Comparison of ENCODE assay signal across 8 mouse cellular contexts in genomic region chr15:98633822-98634470, GRCm38 (mm10). TPM values are rescaled to one million over a fixed set of nuclear protein-coding genes. Genes with fewer than 3 reads are reported as not detected.
DNase-seq lines count a peak whose midpoint lies in the region; ATAC-seq lines count a peak whose summit lies in the region.

No protein-coding gene starts in this region.

- peak overlapping the region; percentile 74 for H3K9ac ChIP-seq in lung, embryonic 15.5 days
- H3K9ac ChIP-seq in hindbrain, embryonic 15.5 days, result peak overlapping the region; percentile 88
- H3K9ac ChIP-seq in midbrain, embryonic 15.5 days, result peak overlapping the region; percentile 95

- peak overlapping the region; percentile 95 for H3K4me2 ChIP-seq in lung, embryonic 15.5 days
- H3K4me2 ChIP-seq in hindbrain, embryonic 15.5 days, result peak overlapping the region; percentile 87
- peak overlapping the region; percentile 80 for H3K4me2 ChIP-seq in midbrain, embryonic 15.5 days

- H3K27me3 ChIP-seq in lung, embryonic 15.5 days, result peaks cover 56% of the 10 kb centered on the region
- peaks cover 5% of the 10 kb centered on the region; the same call in 1 of the 2 replicates for H3K27me3 ChIP-seq in hindbrain, embryonic 15.5 days
- H3K27me3 ChIP-seq in midbrain, embryonic 15.5 days (replicated peaks), result 0 out of 2 replicates have a peak, but pooled peaks cover 3% of the 10 kb centered on the region

- peak overlapping the region; percentile 77; the same call in 1 of the 2 replicates for H3K27ac ChIP-seq in lung, embryonic 15.5 days
- peak overlapping the region; percentile 96 for H3K27ac ChIP-seq in hindbrain, embryonic 15.5 days (replicated peaks)
- peak overlapping the region; percentile 99 for H3K27ac ChIP-seq in midbrain, embryonic 15.5 days

- 2% methylated on average over 25 of the region's 25 CpGs for WGBS in lung, embryonic 15.5 days
- under 1% methylated on average over 25 of the region's 25 CpGs for WGBS in hindbrain, embryonic 15.5 days
- WGBS in midbrain, embryonic 15.5 days, result under 1% methylated on average over 25 of the region's 25 CpGs

- H3K4me3 ChIP-seq in lung, embryonic 15.5 days, result peak overlapping the region; percentile 88
- peak overlapping the region; percentile 81 for H3K4me3 ChIP-seq in hindbrain, embryonic 15.5 days
- peak overlapping the region; percentile 95 for H3K4me3 ChIP-seq in midbrain, embryonic 15.5 days

- H3K36me3 ChIP-seq in lung, embryonic 15.5 days, result no peaks in the 10 kb centered on the region
- 0 out of 2 replicates have a peak, but pooled peaks cover 2% of the 10 kb centered on the region for H3K36me3 ChIP-seq in hindbrain, embryonic 15.5 days
- H3K36me3 ChIP-seq in midbrain, embryonic 15.5 days (replicated peaks), result 0 out of 2 replicates have a peak, but pooled peaks cover 2% of the 10 kb centered on the region

- no peaks in the 10 kb centered on the region for H3K9me3 ChIP-seq in lung, embryonic 15.5 days
- no peaks in the 10 kb centered on the region for H3K9me3 ChIP-seq in hindbrain, embryonic 15.5 days
- H3K9me3 ChIP-seq in midbrain, embryonic 15.5 days, result no peaks in the 10 kb centered on the region

- peaks cover 67% of the 10 kb centered on the region for H3K4me1 ChIP-seq in lung, embryonic 15.5 days
- H3K4me1 ChIP-seq in hindbrain, embryonic 15.5 days (replicated peaks), result peaks cover 66% of the 10 kb centered on the region
- peaks cover 61% of the 10 kb centered on the region for H3K4me1 ChIP-seq in midbrain, embryonic 15.5 days

- ATAC-seq in lung, embryonic 15.5 days (ENCODE audit: borderline replicate concordance, extremely low read depth, low FRiP score, low TSS enrichment), result no peak
- ATAC-seq in hindbrain, embryonic 15.5 days (ENCODE audit: low FRiP score, low read depth), result no peak; the same call in 1 of the 2 replicates
- peak; percentile 9; the same call in 1 of the 2 replicates for ATAC-seq in midbrain, embryonic 15.5 days (replicated peaks)

- DNase-seq in lung, postnatal 36 days, result no peak
- peak; percentile 36 for DNase-seq in cerebellum, adult 8-10 months
- DNase-seq in left cerebral cortex, adult 8-10 months (ENCODE audit: low spot score in 2 of 2), result no peak
- DNase-seq in embryo, embryonic 9.5 days (ENCODE audit: extremely low spot score), result no peak
- DNase-seq in ovary, adult 18-20 months (ENCODE audit: low spot score), result no peak

RNA-seq across cellular contexts. Expression of gene Cacnb3, which starts 3.3 kb away (rescaled TPM):
- polyA plus RNA-seq in lung, embryonic 15.5 days (2015; fragmentation: Nextera tagmentation; extraction: Ambion mirVana), result 26.7 and 27.2 TPM in 2 replicates
- polyA plus RNA-seq in hindbrain, embryonic 15.5 days (2015; fragmentation: Nextera tagmentation; extraction: Ambion mirVana), result 130 and 136 TPM in 2 replicates
- polyA plus RNA-seq in midbrain, embryonic 15.5 days (2015; fragmentation: Nextera tagmentation; extraction: Ambion mirVana), result 199 and 201 TPM in 2 replicates
- total RNA-seq in left cerebral cortex, adult 8-10 months (2022), result 100 to 1,000 TPM; 212 to 229 (median 221) TPM

RNA-seq across cellular contexts. Expression of gene Adcy6, which starts 24.1 kb away (rescaled TPM):
- 22.4 and 23.2 TPM in 2 replicates for polyA plus RNA-seq in lung, embryonic 15.5 days (2015; fragmentation: Nextera tagmentation; extraction: Ambion mirVana)
- polyA plus RNA-seq in hindbrain, embryonic 15.5 days (2015; fragmentation: Nextera tagmentation; extraction: Ambion mirVana), result 10.6 and 13.1 TPM in 2 replicates
- 14.0 and 15.2 TPM in 2 replicates for polyA plus RNA-seq in midbrain, embryonic 15.5 days (2015; fragmentation: Nextera tagmentation; extraction: Ambion mirVana)
- 10 to 100 TPM; 39.7 to 46.1 (median 41.2) TPM for total RNA-seq in left cerebral cortex, adult 8-10 months (2022)

RNA-seq across cellular contexts. Expression of gene Ddx23, which starts 28.7 kb away (rescaled TPM):
- polyA plus RNA-seq in lung, embryonic 15.5 days (2015; fragmentation: Nextera tagmentation; extraction: Ambion mirVana), result 22.5 and 22.9 TPM in 2 replicates
- polyA plus RNA-seq in hindbrain, embryonic 15.5 days (2015; fragmentation: Nextera tagmentation; extraction: Ambion mirVana), result 19.4 and 24.8 TPM in 2 replicates
- 22.0 and 26.4 TPM in 2 replicates for polyA plus RNA-seq in midbrain, embryonic 15.5 days (2015; fragmentation: Nextera tagmentation; extraction: Ambion mirVana)
- total RNA-seq in left cerebral cortex, adult 8-10 months (2022), result 10 to 100 TPM; 77.3 to 95.7 (median 87.1) TPM

RNA-seq across cellular contexts. Expression of gene Rnd1, which starts 43.3 kb away (rescaled TPM):
- 0.63 and 0.92 TPM in 2 replicates for polyA plus RNA-seq in lung, embryonic 15.5 days (2015; fragmentation: Nextera tagmentation; extraction: Ambion mirVana)
- 10.3 and 10.4 TPM in 2 replicates for polyA plus RNA-seq in hindbrain, embryonic 15.5 days (2015; fragmentation: Nextera tagmentation; extraction: Ambion mirVana)
- polyA plus RNA-seq in midbrain, embryonic 15.5 days (2015; fragmentation: Nextera tagmentation; extraction: Ambion mirVana), result 13.2 and 13.9 TPM in 2 replicates
- 10 to 100 TPM; 15.6 to 22.9 (median 20.5) TPM for total RNA-seq in left cerebral cortex, adult 8-10 months (2022)
